Mouse (Mus musculus) brain, embryonic 14.5 days (tissue): Measurements from ENCODE around the gene Cplane1.

Experiments
- CTCF ChIP-seq: fragments of 200-500 bp; IDR thresholded peaks from 2 replicates; pipeline ENCODE4 v1.5.1; 2012; ENCODE audit warnings: inconsistent platforms, mild to moderate bottlenecking, moderate library complexity, borderline replicate concordance; ENCODE audit not compliant: insufficient read depth, insufficient read length; ENCODE audit errors: extremely low read depth
- POLR2A ChIP-seq: fragments of 200-500 bp; IDR thresholded peaks from 2 replicates; pipeline ENCODE4 v1.6.1; 2012; ENCODE audit warnings: mild to moderate bottlenecking, inconsistent platforms, borderline replicate concordance; ENCODE audit not compliant: poor library complexity, insufficient read depth, insufficient read length, severe bottlenecking; ENCODE audit errors: extremely low read depth

GRCm38 (mm10) chr15:8200317-8200716 is 31.4 kb downstream of the Cplane1 start:
- TF ChIP-seq POLR2A = no peak
- no peak for TF ChIP-seq CTCF
